Mouse (Mus musculus): Measurements from ENCODE around the gene Wnt10b. TPM values are rescaled to one million over a fixed set of nuclear protein-coding genes. Genes with fewer than 3 reads are reported as not detected.

Wnt10b gene
- polyA plus RNA-seq, 1 experiment from 2014 or later, result 0.11 TPM

GRCm38 (mm10) chr15:98774096-98774495, 3.9 kb downstream of the Wnt10b start:
- no peak overlapping the region for H3K9ac ChIP-seq (ENCODE audit: low read length)
- no peaks in the 10 kb centered on the region for H3K36me3 ChIP-seq (ENCODE audit: control insufficient read depth, insufficient read depth, low read length)
- H3K4me3 ChIP-seq (ENCODE audit: low read depth, low read length), result no peak overlapping the region
- H3K4me1 ChIP-seq (replicated peaks; ENCODE audit: control insufficient read depth, insufficient read depth), result peaks cover 5% of the 10 kb centered on the region; the same call in 1 of the 2 replicates
- DNase-seq (ENCODE audit: low spot score), result no peak
- TF ChIP-seq EP300 (optimal IDR thresholded peaks at IDR 0.05), result no peak
- no peak for TF ChIP-seq CTCF (IDR thresholded peaks at IDR 0.05; ENCODE audit: low read depth)
- no peaks in the 10 kb centered on the region for H3K9me3 ChIP-seq (ENCODE audit: control insufficient read depth, low read length)
- no peak for ATAC-seq (ENCODE audit: low FRiP score, low TSS enrichment)
- H3K27ac ChIP-seq (replicated peaks), result no peak overlapping the region
- no peak overlapping the region for H3K4me2 ChIP-seq (replicated peaks; ENCODE audit: low read depth)
- peaks cover 20% of the 10 kb centered on the region; the same call in 1 of the 2 replicates for H3K27me3 ChIP-seq (ENCODE audit: control insufficient read depth, insufficient read depth, low read length)
- whole genome bisulfite sequencing, result 27% methylated on average over 15 of the region's 15 CpGs

- Histone ChIP-seq H3K27ac (replicated peaks) (no peak overlapping the region), H3K4me1 (replicated peaks; ENCODE audit: control insufficient read depth, insufficient read depth) (peaks cover 3% of the 10 kb centered on the region; the same call in 1 of the 2 replicates), H3K4me3 (ENCODE audit: low read depth, low read length) (peak overlapping the region; percentile 29), H3K36me3 (ENCODE audit: control insufficient read depth, insufficient read depth, low read length) (no peaks in the 10 kb centered on the region), H3K9me3 (ENCODE audit: control insufficient read depth, low read length) (no peaks in the 10 kb centered on the region), H3K4me2 (replicated peaks; ENCODE audit: low read depth) (peak overlapping the region; percentile 58), H3K27me3 (ENCODE audit: control insufficient read depth, insufficient read depth, low read length) (peaks cover 15% of the 10 kb centered on the region; the same call in 1 of the 2 replicates), H3K9ac (ENCODE audit: low read length) (peak overlapping the region; percentile 38)
- WGBS, result 3% methylated on average over 36 of the region's 36 CpGs
- peak; percentile 47 for DNase-seq (ENCODE audit: low spot score)
- TF ChIP-seq EP300 (optimal IDR thresholded peaks at IDR 0.05), result no peak
- no peak for TF ChIP-seq CTCF (IDR thresholded peaks at IDR 0.05; ENCODE audit: low read depth)
- no peak; the same call in 1 of the 2 replicates for ATAC-seq (ENCODE audit: low FRiP score, low TSS enrichment)
These were observed 5.3 kb downstream of the Wnt10b start for GRCm38 (mm10) chr15:98772511-98773211.

- ATAC-seq (ENCODE audit: low FRiP score, low TSS enrichment), result no peak
- peaks cover 11% of the 10 kb centered on the region; the same call in 1 of the 2 replicates for H3K27me3 ChIP-seq (ENCODE audit: control insufficient read depth, insufficient read depth, low read length)
These were observed 6.0 kb downstream of the Wnt10b start for GRCm38 (mm10) chr15:98771813-98772425.

GRCm38 (mm10) chr15:98768259-98768658, 9.7 kb downstream of the Wnt10b start:
- ATAC-seq (ENCODE audit: low FRiP score, low TSS enrichment) (no peak), DNase-seq (ENCODE audit: low spot score) (no peak)
- no peak overlapping the region for H3K4me2 ChIP-seq (replicated peaks; ENCODE audit: low read depth)
- H3K27me3 ChIP-seq (ENCODE audit: control insufficient read depth, insufficient read depth, low read length), result no peaks in the 10 kb centered on the region
- H3K4me1 ChIP-seq (replicated peaks; ENCODE audit: control insufficient read depth, insufficient read depth), result no peaks in the 10 kb centered on the region
- 36% methylated on average over 5 of the region's 5 CpGs for WGBS
- no peaks in the 10 kb centered on the region for H3K36me3 ChIP-seq (ENCODE audit: control insufficient read depth, insufficient read depth, low read length)
- no peak overlapping the region for H3K9ac ChIP-seq (ENCODE audit: low read length)
- no peak overlapping the region for H3K27ac ChIP-seq (replicated peaks)
- TF ChIP-seq EP300 (optimal IDR thresholded peaks at IDR 0.05) (no peak), CTCF (IDR thresholded peaks at IDR 0.05; ENCODE audit: low read depth) (no peak)
- H3K4me3 ChIP-seq (ENCODE audit: low read depth, low read length), result no peak overlapping the region
- H3K9me3 ChIP-seq (ENCODE audit: control insufficient read depth, low read length), result no peaks in the 10 kb centered on the region

More at GRCm38 (mm10) chr15:98771813-98772425, 6.0 kb downstream of the Wnt10b start:
- no peak for DNase-seq (ENCODE audit: low spot score)
- Histone ChIP-seq H3K9ac (ENCODE audit: low read length) (peak overlapping the region; percentile 38; the same call in 1 of the 2 replicates), H3K4me1 (replicated peaks; ENCODE audit: control insufficient read depth, insufficient read depth) (0 out of 2 replicates have a peak, but pooled peaks cover 3% of the 10 kb centered on the region), H3K9me3 (ENCODE audit: control insufficient read depth, low read length) (no peaks in the 10 kb centered on the region), H3K36me3 (ENCODE audit: control insufficient read depth, insufficient read depth, low read length) (no peaks in the 10 kb centered on the region), H3K27ac (replicated peaks) (no peak overlapping the region), H3K4me2 (replicated peaks; ENCODE audit: low read depth) (peak overlapping the region; percentile 58), H3K4me3 (ENCODE audit: low read depth, low read length) (peak overlapping the region; percentile 29; the same call in 1 of the 2 replicates)
- no peak for TF ChIP-seq EP300 (optimal IDR thresholded peaks at IDR 0.05)
- no peak for TF ChIP-seq CTCF (IDR thresholded peaks at IDR 0.05; ENCODE audit: low read depth)
- WGBS, result 17% methylated on average over 12 of the region's 12 CpGs

GRCm38 (mm10) chr15:98765929-98766328, 12.0 kb downstream of the Wnt10b start:
- TF ChIP-seq EP300 (optimal IDR thresholded peaks at IDR 0.05), result no peak
- TF ChIP-seq CTCF (IDR thresholded peaks at IDR 0.05; ENCODE audit: low read depth), result no peak
- ATAC-seq (ENCODE audit: low FRiP score, low TSS enrichment) (no peak), DNase-seq (ENCODE audit: low spot score) (no peak)
- H3K36me3 ChIP-seq (ENCODE audit: control insufficient read depth, insufficient read depth, low read length), result no peaks in the 10 kb centered on the region
- no peaks in the 10 kb centered on the region for H3K27me3 ChIP-seq (ENCODE audit: control insufficient read depth, insufficient read depth, low read length)
- no peaks in the 10 kb centered on the region for H3K4me1 ChIP-seq (replicated peaks; ENCODE audit: control insufficient read depth, insufficient read depth)
- H3K27ac ChIP-seq (replicated peaks), result no peak overlapping the region
- no peaks in the 10 kb centered on the region for H3K9me3 ChIP-seq (ENCODE audit: control insufficient read depth, low read length)
- H3K9ac ChIP-seq (ENCODE audit: low read length), result no peak overlapping the region
- H3K4me3 ChIP-seq (ENCODE audit: low read depth, low read length), result no peak overlapping the region
- no peak overlapping the region for H3K4me2 ChIP-seq (replicated peaks; ENCODE audit: low read depth)
- 62% methylated on average over 4 of the region's 4 CpGs for WGBS
